Mouse (Mus musculus) G1E-ER4 (cell line): ENCODE measurements around the gene Scpep1. TPM values are rescaled to one million over a fixed set of nuclear protein-coding genes. Genes with fewer than 3 reads are reported as not detected.

Source experiments
- GATA1 ChIP-seq: IDR thresholded peaks from one replicate; pipeline ENCODE4 v1.8.0; 2012; ENCODE audit warnings: low read length, inconsistent platforms
- polyA plus RNA-seq: library from polyadenylated mRNA; stranded (reverse); fragments of >175 nt; gene quantifications from 2 replicates; pipeline ENCODE4 v1.2.3, GENCODE M21; 2012

The Scpep1 gene
- 0.62 and 1.1 TPM in 2 replicates for polyA plus RNA-seq

GRCm38 (mm10) chr11:88955217-88955969, at the start of gene Scpep1:
Scpep1 (minus strand) TSS chr11:88955465.
- no peak for TF ChIP-seq GATA1

GRCm38 (mm10) chr11:89003726-89004125, 48.5 kb upstream of the Scpep1 start:
- no peak for TF ChIP-seq GATA1

GRCm38 (mm10) chr11:89003078-89003477, 47.8 kb upstream of the Scpep1 start:
- TF ChIP-seq GATA1, result no peak

GRCm38 (mm10) chr11:89002621-89003020, 47.4 kb upstream of the Scpep1 start:
- TF ChIP-seq GATA1, result no peak

- TF ChIP-seq GATA1, result no peak
Observed at GRCm38 (mm10) chr11:89002068-89002467, 46.8 kb upstream of the Scpep1 start.

- TF ChIP-seq GATA1, result no peak
Observed at GRCm38 (mm10) chr11:89001569-89001968, 46.3 kb upstream of the Scpep1 start.

- no peak for TF ChIP-seq GATA1
Observed at GRCm38 (mm10) chr11:89000527-89000819, 45.2 kb upstream of the Scpep1 start.

GRCm38 (mm10) chr11:88999723-89000526, 44.7 kb upstream of the Scpep1 start:
- no peak for TF ChIP-seq GATA1

GRCm38 (mm10) chr11:88998974-88999722, 43.9 kb upstream of the Scpep1 start, which contains the start of gene Trim25:
Trim25 (plus strand) TSS chr11:88999376.
- no peak for TF ChIP-seq GATA1

GRCm38 (mm10) chr11:88998406-88998805, 43.1 kb upstream of the Scpep1 start:
- no peak for TF ChIP-seq GATA1

GRCm38 (mm10) chr11:88996427-88996826, 41.2 kb upstream of the Scpep1 start:
- TF ChIP-seq GATA1, result no peak

- no peak for TF ChIP-seq GATA1
Observed at GRCm38 (mm10) chr11:88995616-88996015, 40.4 kb upstream of the Scpep1 start.

- no peak for TF ChIP-seq GATA1
Observed at GRCm38 (mm10) chr11:88994492-88994891, 39.2 kb upstream of the Scpep1 start.

- no peak for TF ChIP-seq GATA1
Observed at GRCm38 (mm10) chr11:88993625-88994024, 38.4 kb upstream of the Scpep1 start.

- no peak for TF ChIP-seq GATA1
Observed at GRCm38 (mm10) chr11:88993186-88993585, 37.9 kb upstream of the Scpep1 start.

- no peak for TF ChIP-seq GATA1
Observed at GRCm38 (mm10) chr11:88989530-88989929, 34.3 kb upstream of the Scpep1 start.
